Mouse (Mus musculus) mesoderm, embryonic 11.5 days (tissue): ENCODE data around the gene Zgpat.

Source experiments
- DNase-seq: peaks from one replicate; pipeline ENCODE4 v3.0.0-alpha.2; 2012; ENCODE audit warnings: low read depth, low spot score

Zgpat gene

DNA sequence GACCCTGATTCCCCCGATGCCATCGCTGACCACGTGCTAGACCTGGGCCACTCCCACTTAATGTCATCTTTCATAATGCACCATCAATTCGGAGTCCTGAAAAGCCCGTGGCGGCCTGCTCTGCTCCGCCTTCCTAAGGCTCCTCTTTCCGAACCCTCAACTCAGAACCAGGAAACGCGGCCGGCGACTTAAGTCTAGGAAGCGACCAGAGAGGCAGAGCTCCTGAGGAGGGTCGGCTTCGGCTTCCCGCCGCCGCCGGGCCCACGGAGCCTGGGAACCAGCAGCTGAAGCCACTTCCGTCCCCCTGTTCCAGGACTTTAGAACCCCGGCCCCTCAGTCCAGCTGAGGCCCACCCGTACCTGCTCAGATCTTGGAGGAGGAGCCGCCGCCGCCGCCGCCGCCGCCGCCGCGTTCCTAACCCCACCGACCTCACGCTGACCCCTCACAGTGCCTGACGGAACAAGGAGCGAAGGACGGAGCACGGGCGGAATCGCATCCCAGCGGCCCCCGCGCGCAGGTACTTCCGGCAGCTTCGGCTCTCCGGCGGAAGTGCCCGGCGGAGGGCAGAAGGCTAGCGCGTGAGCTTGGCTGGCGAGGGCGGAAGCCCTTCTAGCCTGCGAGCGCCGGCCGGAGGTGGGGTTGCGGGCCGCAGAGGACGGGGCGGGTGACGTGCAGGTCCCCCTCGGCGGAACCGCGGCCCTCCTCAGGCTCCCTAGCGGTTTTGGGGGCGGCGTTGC lies at the start of gene Zgpat, which contains the start of gene Arfrp1:
Zgpat (plus strand) TSS at position 69 of the 737 bp plus-strand sequence.
Arfrp1 (minus strand) TSS at position 545 of the 737 bp plus-strand sequence.
- DNase-seq: peak; percentile 89

DNA sequence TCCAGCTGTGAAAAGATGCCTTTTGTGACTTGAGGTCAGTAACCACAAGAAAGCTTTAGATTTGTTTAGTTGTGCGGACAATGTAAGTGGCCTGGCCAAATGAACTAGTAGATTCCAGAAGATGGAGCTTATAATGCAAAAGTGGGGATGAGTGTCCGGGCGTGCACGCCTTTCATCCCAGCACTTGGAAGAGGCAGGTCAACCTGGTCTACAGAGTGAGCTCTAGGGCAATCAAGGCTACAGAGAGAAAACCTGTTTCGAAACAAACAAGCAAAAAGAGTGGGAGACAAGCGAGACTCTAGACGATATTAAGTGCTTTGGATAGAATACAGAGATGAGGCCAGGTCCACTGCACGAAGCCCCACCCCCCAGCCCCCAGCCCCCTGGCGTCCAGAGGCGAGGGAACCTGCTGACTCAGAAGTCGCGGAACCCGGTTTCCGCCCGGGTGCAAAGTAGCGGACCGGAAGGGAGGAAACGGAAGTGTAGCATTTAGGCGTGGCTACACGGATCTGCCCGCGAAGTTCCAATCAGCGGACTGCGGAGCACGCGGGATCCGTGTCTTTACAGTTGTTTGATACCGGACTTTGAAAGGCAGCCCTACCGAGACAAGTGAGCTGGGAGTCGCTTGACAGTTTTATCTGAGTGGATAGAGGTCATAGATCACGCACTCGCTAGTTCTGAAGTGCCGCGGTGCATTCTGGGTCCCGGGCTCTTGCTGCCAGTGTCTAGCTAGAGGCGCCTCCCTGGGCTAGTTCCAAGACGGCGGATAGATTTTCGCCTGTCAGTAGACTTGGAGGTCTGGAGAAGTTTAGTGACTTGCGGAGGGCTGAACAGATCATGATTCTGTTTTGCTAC lies 45.3 kb upstream of the Zgpat start, which contains the start of gene Rtel1:
Rtel1 (plus strand) TSS at position 492 of the 855 bp plus-strand sequence.
- DNase-seq: peak; percentile 92

DNA sequence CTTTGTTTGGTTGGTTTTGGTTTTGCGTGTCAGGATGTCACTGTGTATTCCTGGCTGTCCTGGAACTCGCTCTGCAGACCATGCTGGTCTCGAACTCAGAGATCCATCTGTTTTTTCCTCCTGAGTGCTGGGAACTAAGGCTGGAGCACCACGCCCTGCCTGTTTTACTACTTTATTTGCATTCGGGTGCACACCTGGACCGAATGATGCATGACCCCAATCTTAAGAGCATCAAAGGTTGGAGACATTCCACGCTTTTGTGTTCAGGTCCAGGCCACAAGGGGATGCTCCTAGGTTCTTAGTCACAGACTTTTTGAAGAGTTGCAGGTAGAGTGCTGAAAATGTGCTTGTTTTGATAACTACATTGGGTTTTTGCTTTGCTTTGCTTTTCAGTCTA lies 44.6 kb upstream of the Zgpat start:
- DNase-seq: no peak

DNA sequence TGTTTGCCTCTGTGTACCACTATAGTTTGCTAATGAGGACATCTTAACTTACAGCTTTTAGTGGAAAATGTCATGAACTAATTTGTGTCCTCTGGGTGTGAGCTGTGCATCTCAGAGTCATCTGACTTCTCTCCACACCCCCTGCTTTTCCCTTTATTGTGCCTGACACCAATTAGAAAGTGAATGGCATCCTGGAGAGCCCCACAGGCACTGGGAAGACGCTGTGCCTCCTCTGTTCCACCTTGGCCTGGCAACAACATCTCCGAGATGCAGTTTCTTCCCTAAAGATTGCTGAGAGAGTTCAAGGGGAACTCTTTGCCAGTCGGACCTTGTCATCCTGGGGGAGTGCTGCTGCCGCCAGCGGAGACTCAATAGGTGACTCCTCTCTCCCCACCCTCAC lies 42.6 kb upstream of the Zgpat start:
- DNase-seq: no peak

DNA sequence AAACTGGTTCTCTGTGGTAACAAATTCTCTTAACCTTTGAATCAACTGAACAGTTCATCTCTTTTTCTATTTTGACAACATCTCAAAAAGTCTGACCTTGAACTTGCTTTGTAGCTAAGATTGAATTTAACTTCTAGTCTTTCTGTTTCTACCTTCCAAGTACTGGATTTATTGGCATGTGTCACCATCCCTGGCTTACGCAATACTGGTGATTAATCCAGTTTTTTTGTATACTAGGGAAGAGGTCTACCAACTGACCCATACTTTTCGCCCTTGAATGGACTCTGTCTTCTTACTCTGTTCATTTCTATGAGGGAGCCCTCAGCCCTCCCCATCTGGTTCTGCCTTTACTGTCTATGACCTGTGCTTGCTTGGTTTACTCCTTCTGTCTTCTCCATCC lies 38.6 kb upstream of the Zgpat start:
- no peak for DNase-seq

DNA sequence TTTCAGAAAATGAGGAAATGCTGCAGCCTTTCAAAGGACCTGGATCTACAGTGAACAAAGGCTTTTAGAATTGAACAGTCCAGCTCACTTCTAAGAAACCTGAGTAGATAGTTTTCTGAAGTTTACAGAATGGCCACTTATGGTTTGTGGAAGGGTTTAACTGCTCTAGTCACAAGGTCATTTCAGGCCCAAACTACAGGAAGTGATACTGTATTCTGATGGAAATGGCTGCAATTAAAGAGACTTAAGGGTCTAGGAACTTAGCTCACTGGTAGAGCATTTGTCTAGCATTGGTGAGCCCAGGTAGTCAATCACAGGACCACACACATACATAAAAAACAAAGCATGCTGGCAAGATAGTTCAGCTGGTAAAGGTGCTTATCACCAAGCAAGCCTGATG lies 32.2 kb upstream of the Zgpat start:
- no peak for DNase-seq

DNA sequence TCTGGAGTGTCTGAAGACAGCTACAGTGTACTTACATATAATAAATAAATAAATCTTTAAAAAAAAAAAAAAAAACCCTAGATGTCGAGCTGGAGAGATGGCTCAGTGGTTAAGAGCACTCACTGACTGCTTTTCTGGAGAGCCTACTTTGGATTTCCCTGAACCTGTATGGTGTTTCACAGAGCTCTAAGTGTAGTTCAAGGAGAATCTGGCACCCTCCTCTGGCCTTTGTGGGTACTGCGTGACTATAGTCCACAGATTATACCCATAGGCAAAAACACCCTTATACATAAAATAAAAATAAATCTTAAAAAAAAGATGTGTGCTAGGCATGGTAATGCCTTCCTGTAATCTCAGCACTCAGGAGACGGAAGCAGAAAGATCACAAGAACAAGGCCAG lies 30.7 kb upstream of the Zgpat start:
- DNase-seq: peak; percentile 65

DNA sequence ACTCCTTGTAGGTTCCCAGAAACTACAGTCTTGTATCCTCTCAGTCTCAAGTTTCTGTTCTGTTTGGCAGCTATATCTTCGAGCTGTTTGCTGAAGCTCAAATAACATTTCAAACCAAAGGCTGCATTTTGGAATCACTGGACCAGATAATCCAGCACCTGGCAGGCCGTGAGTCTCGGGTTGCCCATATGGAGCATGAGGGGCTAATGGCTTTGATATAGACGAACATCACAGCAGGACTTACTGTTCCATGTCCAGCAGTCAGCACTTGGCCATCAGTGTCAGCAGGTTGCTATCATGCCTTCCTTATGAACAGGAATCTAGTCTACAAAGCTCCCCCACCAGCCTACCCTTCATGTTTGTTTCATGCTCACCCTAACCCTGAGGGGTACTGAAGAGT lies 24.3 kb upstream of the Zgpat start:
- DNase-seq: no peak

DNA sequence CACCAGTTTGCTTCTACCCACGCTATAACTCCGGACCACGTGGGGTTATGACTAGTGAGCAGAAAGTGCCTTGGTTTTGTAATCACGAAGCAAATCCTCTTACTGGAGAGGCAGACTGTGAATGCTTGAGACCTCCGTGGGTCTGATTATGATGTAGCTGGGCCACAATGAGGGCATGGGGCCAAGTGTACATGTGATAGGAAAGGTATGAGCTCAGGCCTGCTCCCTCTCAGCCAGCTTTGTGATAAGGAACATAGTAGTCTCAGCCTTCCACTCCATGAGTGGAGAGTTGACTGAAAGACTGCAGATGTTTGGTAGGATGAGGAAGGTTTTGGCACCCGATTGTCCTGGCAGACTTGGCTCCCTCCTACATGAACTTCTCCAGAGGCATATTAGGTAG lies 22.0 kb upstream of the Zgpat start:
- DNase-seq: no peak

DNA sequence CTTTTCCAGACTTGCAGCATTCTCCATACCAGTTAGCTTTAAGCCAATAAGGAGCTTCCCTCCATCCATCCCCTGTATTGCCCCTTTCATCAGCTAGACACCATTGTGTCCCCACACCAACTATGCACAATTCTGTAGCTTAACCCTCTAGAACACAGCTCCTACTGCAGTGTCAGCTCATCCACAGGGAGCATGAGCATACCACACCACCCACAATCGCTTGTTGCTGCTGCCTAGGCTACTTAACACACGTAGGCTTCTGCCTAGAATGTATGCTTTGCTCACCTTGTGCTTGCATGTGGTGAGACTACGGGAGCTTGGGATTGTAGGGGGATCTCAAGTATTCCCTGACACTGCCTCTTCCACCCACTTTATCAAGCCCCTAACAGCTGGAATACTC lies 7.9 kb upstream of the Zgpat start:
- no peak for DNase-seq

DNA sequence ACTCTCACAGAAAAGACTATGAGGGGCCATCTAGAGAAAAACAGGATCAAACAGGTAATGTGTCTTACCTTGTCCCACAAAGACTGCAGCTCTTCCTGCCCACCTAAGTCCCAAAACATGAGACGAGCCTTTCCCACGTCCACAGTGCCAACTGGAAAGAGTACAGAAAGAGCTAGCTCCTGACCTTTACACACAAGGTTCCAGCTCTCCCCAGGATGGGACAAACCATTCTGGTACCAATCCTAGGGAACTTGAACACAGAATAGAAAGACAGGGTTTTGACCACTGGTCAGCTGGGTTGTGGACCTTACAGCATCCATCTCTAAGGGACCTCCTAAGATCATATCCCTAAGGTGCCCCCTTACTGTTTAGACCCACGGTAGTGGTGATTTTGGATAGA lies 782 bp upstream of the Zgpat start:
- no peak for DNase-seq

DNA sequence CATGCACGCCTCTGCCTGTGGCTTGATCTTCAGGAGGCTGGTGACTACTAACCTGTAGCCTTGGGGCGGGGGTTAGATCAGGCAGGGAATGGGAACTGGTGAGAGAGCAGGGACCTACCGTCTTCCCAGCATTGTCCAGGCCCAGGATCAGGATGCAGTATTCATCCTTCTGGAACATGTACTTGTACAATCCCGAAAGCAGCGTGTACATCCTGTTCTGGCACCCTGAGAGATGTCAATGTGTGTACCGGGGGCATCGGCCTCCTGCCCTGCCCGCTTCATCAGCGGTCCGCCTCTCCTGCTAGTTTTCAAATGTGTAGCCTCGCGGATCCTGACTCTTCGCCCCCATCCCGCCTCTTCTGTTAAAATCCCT lies 255 bp upstream of the Zgpat start:
- no peak for DNase-seq

DNA sequence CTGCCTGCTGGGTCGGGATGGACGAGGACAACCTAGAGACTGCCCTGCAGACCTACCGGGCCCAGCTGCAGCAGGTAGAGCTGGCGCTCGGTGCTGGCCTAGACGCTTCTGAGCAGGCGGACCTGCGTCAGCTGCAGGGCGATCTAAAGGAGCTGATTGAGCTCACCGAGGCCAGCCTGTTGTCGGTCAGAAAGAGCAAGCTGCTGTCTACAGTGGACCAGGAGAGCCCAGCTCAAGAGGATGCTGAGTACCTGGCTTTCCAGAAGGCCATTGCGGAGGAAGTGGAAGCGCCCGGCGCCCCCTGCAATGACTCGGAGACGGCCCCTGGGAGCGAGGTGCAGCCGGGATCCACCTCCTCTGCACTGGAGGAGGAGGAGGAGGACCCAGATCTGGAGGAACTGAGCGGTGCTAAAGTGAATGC lies 937 bp downstream of the Zgpat start:
- no peak for DNase-seq

DNA sequence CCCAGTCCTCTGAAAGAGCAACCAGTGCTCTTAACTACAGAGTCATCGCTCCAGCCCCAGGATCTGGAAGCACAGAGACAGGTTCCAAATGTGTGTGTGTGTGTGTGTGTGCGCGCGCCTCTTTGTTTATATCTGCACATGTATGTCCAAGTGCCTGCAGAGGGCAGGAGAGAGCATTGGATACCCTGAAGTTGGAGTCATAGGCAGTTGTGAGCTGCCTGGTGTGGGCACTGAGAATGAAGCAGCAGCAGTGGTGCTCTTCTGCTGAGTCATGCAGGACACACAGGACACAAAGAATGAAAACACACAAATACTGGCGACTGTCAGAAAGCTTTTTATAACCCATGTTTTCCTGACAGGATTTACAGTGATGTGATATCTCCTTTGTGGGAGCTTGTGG lies 5.3 kb downstream of the Zgpat start:
- no peak for DNase-seq

DNA sequence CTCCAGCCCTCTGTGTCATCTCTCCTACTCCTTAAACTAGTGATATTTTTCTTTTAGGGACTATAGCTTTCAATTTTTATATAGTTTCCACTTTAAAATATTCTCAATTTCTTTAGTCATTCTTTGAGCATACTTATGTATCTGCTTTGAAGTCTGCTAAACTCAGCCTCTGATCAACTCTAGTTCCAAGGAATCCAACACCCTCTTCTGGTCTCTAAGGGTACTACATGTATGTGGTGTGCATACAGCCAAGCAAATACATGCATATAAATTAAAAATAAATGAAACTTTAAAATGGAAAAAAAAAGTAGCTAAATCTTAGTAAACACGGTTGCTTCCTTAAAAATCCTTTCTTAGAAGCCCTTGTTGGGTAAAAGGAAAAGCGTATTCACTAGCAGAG lies 11.1 kb downstream of the Zgpat start:
- DNase-seq: peak; percentile 34

DNA sequence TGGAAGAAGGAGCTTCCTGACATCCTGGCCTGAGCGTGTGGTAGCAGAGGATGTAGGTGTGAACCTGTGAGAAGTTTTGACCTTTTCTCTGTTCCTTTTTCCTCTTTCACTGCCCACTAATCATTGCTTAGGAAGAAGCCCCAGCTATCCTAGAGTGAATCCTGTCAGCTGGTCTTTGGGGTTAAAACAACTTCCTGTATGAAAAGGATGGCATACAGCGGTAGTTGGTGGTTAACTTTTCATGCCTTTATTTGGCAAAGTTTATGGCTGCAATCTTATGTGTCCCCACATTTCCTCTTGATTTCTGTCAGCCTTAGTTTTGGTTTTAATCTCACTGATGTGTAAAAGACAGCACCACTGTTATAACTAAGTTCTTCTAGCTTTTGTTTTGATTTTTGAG lies 12.5 kb downstream of the Zgpat start:
- DNase-seq: no peak

DNA sequence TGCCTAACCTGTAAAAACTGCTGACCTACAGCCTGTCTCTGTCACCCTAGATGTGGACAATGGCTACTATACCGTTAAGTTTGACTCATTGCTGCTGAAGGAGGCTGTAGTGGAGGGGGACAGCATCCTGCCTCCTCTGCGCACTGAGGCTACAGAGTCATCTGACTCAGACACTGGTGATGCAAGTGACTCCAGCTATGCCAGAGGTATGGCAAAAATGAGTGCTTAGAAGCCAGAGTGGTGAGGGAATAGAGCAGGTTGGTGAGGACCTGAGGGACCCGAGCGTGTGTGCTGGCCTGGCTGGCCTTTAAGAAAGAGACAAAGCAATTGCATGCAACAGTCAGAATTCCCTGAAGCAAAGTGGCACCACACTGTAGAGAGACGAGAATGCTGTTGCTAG lies 14.0 kb downstream of the Zgpat start:
- no peak for DNase-seq

DNA sequence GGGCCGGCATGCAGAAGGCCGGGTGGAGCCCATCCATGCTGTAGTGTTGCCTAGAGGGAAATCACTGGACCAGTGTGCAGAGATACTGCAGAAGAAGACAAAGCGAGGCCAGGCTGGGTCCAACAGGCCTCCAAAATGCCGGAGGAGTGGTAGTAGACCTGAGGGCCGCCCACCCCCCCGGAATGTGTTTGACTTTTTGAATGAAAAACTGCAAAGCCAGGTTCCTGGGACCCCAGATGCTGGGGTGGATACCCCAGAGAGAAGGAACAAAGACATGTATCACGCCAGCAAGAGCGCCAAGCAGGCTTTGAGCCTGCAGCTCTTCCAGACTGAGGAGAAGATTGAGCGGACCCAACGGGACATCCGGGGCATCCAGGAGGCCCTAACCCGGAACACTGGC lies 15.1 kb downstream of the Zgpat start, which contains the start of gene Lime1:
Lime1 (plus strand) TSS at position 301 of the 400 bp plus-strand sequence.
- no peak for DNase-seq

DNA sequence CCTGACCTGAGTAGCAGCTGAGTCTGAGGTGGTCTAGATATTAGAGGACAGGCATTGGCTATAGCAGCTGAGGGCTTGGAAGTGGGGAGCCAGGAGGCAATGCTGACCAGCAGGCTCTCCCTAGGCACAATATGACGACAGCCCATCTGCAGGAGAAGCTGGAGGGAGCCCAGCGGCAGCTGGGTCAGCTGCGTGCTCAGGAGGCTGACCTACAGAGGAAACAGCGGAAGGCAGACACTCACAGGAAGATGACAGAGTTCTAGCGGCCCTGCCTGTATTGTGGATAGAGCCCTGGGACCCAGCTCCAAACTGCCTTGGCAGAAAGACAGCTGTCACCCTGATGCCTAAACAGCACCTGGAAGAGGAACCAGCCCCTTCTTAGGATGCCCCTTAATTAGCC lies 15.5 kb downstream of the Zgpat start:
- no peak for DNase-seq

DNA sequence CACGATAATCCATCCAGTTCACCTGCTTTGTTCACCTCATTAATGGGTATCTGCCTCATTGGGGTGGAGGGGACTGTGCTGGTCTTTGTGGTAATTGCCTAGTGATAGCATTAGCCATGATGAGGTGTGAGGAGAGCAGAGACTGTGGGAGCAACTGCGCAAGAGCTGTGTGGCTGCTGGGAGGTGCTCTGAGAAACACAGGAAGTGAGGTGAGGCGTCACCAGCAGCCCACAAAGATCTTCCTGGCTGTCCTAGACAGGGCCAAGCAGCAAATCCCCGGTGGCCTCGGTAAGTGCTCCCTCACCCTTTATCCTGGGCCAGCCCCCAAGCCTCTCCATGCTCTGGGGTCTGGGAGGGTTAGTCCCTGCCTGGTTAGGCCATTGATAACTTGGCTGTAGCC lies 16.4 kb downstream of the Zgpat start:
- no peak for DNase-seq

DNA sequence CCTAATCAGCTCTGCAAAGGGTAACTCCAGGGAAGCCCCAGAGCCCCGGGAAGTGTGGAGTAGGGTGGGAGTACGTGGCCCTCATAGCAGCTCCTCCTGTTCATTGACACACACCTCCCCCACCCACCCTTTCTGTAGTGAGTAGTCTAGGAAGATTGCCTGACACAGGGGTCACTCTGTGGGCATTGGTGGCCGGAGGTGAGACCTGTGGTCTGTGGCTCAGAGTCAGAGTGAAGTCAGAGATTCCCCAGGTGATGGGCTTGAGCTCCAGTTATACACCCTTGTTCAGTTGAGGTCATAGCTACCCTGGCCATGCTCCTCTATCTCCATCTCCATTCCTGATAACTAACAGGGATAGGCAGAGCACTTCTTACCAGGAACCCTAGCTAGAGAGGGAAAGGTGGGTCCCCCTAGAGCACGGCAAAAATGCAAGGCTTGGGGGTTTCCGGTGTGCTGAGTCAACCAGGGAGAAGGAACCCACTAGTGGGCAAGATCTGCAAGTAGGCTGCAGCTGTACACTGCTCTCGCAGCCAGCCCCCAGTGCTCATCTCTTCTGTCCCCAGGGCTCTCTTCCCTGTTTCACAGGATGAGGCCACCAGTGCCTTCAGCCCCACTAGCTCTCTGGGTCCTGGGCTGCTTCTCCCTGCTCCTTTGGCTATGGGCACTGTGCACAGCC lies 17.0 kb downstream of the Zgpat start:
- no peak for DNase-seq

DNA sequence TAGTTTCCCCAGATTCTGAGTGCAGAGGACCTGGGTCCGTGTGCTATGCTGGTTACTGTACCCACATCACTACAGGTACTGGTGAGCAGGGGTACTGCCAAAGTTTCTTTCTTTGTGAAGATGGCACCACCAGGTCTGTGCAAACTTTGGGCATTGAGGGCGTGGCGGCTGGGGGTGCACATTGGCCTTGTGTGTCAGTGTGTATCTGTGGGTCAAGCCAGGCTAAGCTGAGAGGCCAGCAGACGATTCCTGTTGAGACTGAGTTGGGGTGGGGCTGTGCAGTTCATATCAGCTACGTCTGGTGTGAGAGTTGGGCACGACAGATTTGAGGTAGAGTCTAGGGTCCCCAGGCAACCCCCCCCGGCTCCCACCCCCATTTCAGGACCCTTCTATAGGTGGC lies 19.7 kb downstream of the Zgpat start:
- DNase-seq: no peak
